Mouse (Mus musculus): Measurements from ENCODE around the gene Defb36.

GRCm38 (mm10) chr2:152637006-152637322, 32.8 kb downstream of the Defb36 start:
- TF ChIP-seq POLR2A (IDR thresholded peaks at IDR 0.05; ENCODE audit: insufficient read depth, low read length) (no peak), CTCF (IDR thresholded peaks at IDR 0.05; ENCODE audit: low read depth, low read length) (no peak), EP300 (IDR thresholded peaks at IDR 0.05; ENCODE audit: insufficient read depth, low read depth, low read length) (no peak)

All from ES-Bruce4 (cell line).